Mouse (Mus musculus) cerebellum, adult 11-12 months (tissue): ENCODE measurements at regions not wholly inside any gene's neighbourhood (a gene's known extent, or its start where the extent isn't known, plus 50 kb on each side); places are given as distances from the start of the nearest gene placed in this dataset.

Source experiments
- DNase-seq: peaks from one replicate; pipeline ENCODE4 v3.0.0; 2022

GRCm38 (mm10) chr1:168010416-168010815 is 321.4 kb downstream of the Lmx1a start:
- no peak for DNase-seq

- DNase-seq, result no peak
Measured at GRCm38 (mm10) chr1:168012069-168012468, 323.0 kb downstream of the Lmx1a start.

GRCm38 (mm10) chr1:168012611-168013010 is 323.6 kb downstream of the Lmx1a start:
- DNase-seq, result no peak

- DNase-seq, result no peak
Measured at GRCm38 (mm10) chr1:168016375-168016890, 327.4 kb downstream of the Lmx1a start.

GRCm38 (mm10) chr1:168026481-168026880 is 337.4 kb downstream of the Lmx1a start:
- no peak for DNase-seq

- no peak for DNase-seq
Measured at GRCm38 (mm10) chr1:168044765-168045164, 355.7 kb downstream of the Lmx1a start.

GRCm38 (mm10) chr1:168046347-168046746 is 357.3 kb downstream of the Lmx1a start:
- DNase-seq, result no peak

GRCm38 (mm10) chr1:168046749-168047148 is 357.7 kb downstream of the Lmx1a start:
- no peak for DNase-seq

- DNase-seq, result no peak
Measured at GRCm38 (mm10) chr1:168049965-168050364, 360.9 kb downstream of the Lmx1a start.

- DNase-seq, result no peak
Measured at GRCm38 (mm10) chr1:168056479-168056878, 367.4 kb downstream of the Lmx1a start.

- DNase-seq, result no peak
Measured at GRCm38 (mm10) chr1:168057479-168057878, 368.4 kb downstream of the Lmx1a start.

GRCm38 (mm10) chr1:168058769-168059168 is 369.7 kb downstream of the Lmx1a start:
- DNase-seq, result no peak

- DNase-seq, result no peak
Measured at GRCm38 (mm10) chr1:168064065-168064664, 367.9 kb downstream of the Pbx1 start.

- DNase-seq, result no peak
Measured at GRCm38 (mm10) chr1:168065598-168066041, 366.4 kb downstream of the Pbx1 start.

GRCm38 (mm10) chr1:168066810-168067209 is 365.3 kb downstream of the Pbx1 start:
- no peak for DNase-seq

GRCm38 (mm10) chr1:168068003-168068919 is 363.8 kb downstream of the Pbx1 start:
- no peak for DNase-seq

GRCm38 (mm10) chr1:168068920-168069590 is 363.0 kb downstream of the Pbx1 start:
- no peak for DNase-seq
